27 mouse cellular contexts compared by ENCODE assay signal in genomic region chr5:141234326-141234725, GRCm38 (mm10). TPM values are rescaled to one million over a fixed set of nuclear protein-coding genes. Genes with fewer than 3 reads are reported as not detected.
DNase-seq lines count a peak whose midpoint lies in the region; ATAC-seq and TF ChIP-seq lines count a peak whose summit lies in the region.
"Had no signal": no experiment of that assay in that cellular context is flagged by ENCODE, and none has a peak within 500 bp of the region (broad histone marks: within the 10 kb centered on the region; RNA-seq: fewer than 3 reads in every experiment).

No protein-coding gene starts in this region.

- WGBS in heart, embryonic 10.5 days: 35% methylated on average over 4 of the region's 4 CpGs
- WGBS in embryonic facial prominence, embryonic 15.5 days: 17% methylated on average over 4 of the region's 4 CpGs

- no peaks in the 10 kb centered on the region for H3K9me3 ChIP-seq in heart, embryonic 10.5 days
- H3K9me3 ChIP-seq in embryonic facial prominence, embryonic 15.5 days (replicated peaks): no peaks in the 10 kb centered on the region
- H3K9me3 ChIP-seq: forebrain, embryonic 12.5 days; heart, embryonic 15.5 days; liver, embryonic 15.5 days; stomach, embryonic 15.5 days had no signal

- H3K36me3 ChIP-seq in heart, embryonic 10.5 days: no peaks in the 10 kb centered on the region
- no peaks in the 10 kb centered on the region for H3K36me3 ChIP-seq in embryonic facial prominence, embryonic 15.5 days
- H3K36me3 ChIP-seq: forebrain, embryonic 12.5 days; heart, embryonic 15.5 days; limb, embryonic 12.5 days; liver, embryonic 15.5 days; stomach, embryonic 15.5 days had no signal

- H3K4me1 ChIP-seq in heart, embryonic 10.5 days: peaks cover 2% of the 10 kb centered on the region; the same call in 1 of the 2 replicates
- H3K4me1 ChIP-seq in embryonic facial prominence, embryonic 15.5 days: no peaks in the 10 kb centered on the region
- H3K4me1 ChIP-seq: heart, embryonic 15.5 days; liver, embryonic 15.5 days; stomach, embryonic 15.5 days had no signal

- H3K27ac ChIP-seq in heart, embryonic 10.5 days: no peak overlapping the region
- H3K27ac ChIP-seq in embryonic facial prominence, embryonic 15.5 days (replicated peaks): no peak overlapping the region
- H3K27ac ChIP-seq: forebrain, embryonic 12.5 days; gastrocnemius, adult 2 months; heart, embryonic 15.5 days; kidney, postnatal 0 days; limb, embryonic 12.5 days; liver, embryonic 15.5 days; stomach, embryonic 15.5 days had no signal

- no peak overlapping the region for H3K9ac ChIP-seq in embryonic facial prominence, embryonic 15.5 days
- H3K9ac ChIP-seq: forebrain, embryonic 12.5 days; heart, embryonic 15.5 days; limb, embryonic 12.5 days; liver, embryonic 15.5 days; lung, embryonic 14.5 days; stomach, embryonic 15.5 days had no signal

- peak; percentile 69 for DNase-seq in heart, embryonic 10.5 days (ENCODE audit: low spot score)
- DNase-seq in heart, adult 18-20 months: no peak
- peak; percentile 41 for DNase-seq in R1 (ENCODE audit: low read depth, low spot score)
- DNase-seq in brain, embryonic 14.5 days (ENCODE audit: low read depth): peak; percentile 68
- no peak for DNase-seq in cerebellum, adult 8-10 months
- DNase-seq: adrenal gland, postnatal 10 days; B cell, adult 2 months; cerebellum, adult 11-12 months; cerebellum, postnatal 10 days; gastrocnemius, adult 2 months; gastrocnemius, postnatal 36 days; kidney, adult 8-10 months; lung, embryonic 14.5 days; lung, postnatal 14 days; right cerebral cortex, postnatal 25 days; thymus, adult 18-20 months; thymus, postnatal 36 days had no signal

- TF ChIP-seq POLR2A in brain, embryonic 14.5 days (IDR thresholded peaks at IDR 0.05; ENCODE audit: borderline replicate concordance, extremely low read depth, insufficient read depth, insufficient read length, poor library complexity, severe bottlenecking): no peak

- no peak overlapping the region for H3K4me2 ChIP-seq in embryonic facial prominence, embryonic 15.5 days (replicated peaks)
- H3K4me2 ChIP-seq: forebrain, embryonic 12.5 days; heart, embryonic 15.5 days; limb, embryonic 12.5 days; liver, embryonic 15.5 days; lung, embryonic 14.5 days; stomach, embryonic 15.5 days had no signal

- no peak for TF ChIP-seq CTCF in brain, embryonic 14.5 days (IDR thresholded peaks at IDR 0.05; ENCODE audit: borderline replicate concordance, extremely low read depth, insufficient read depth, insufficient read length)

- peak; percentile 54 for ATAC-seq in embryonic facial prominence, embryonic 15.5 days (ENCODE audit: insufficient number of reproducible peaks, low FRiP score, low TSS enrichment, low read depth)
- no peak for ATAC-seq in monocyte, adult 5-6 weeks (replicated peaks; ENCODE audit: insufficient number of reproducible peaks, low FRiP score, low TSS enrichment, poor library complexity, severe bottlenecking)
- ATAC-seq: intestine, embryonic 16.5 days had no signal

- no peak overlapping the region for H3K4me3 ChIP-seq in heart, embryonic 10.5 days
- H3K4me3 ChIP-seq in embryonic facial prominence, embryonic 15.5 days (replicated peaks): no peak overlapping the region
- H3K4me3 ChIP-seq: forebrain, embryonic 12.5 days; gastrocnemius, adult 2 months; heart, embryonic 15.5 days; limb, embryonic 12.5 days; liver, embryonic 15.5 days; stomach, embryonic 15.5 days had no signal

- peaks cover 9% of the 10 kb centered on the region; the same call in 1 of the 2 replicates for H3K27me3 ChIP-seq in heart, embryonic 10.5 days (ENCODE audit: insufficient read depth, poor library complexity, severe bottlenecking)
- 0 out of 2 replicates have a peak, but pooled peaks cover 5% of the 10 kb centered on the region for H3K27me3 ChIP-seq in embryonic facial prominence, embryonic 15.5 days
- H3K27me3 ChIP-seq: limb, embryonic 12.5 days; stomach, embryonic 15.5 days had no signal

RNA-seq across cellular contexts. Expression of gene Sdk1, which starts 7.0 kb away (rescaled TPM):
- polyA plus RNA-seq in heart, embryonic 10.5 days (2016; fragmentation: Nextera tagmentation; extraction: Ambion mirVana): 3.1 and 4.6 TPM in 2 replicates
- total RNA-seq in heart, adult 18-20 months (2021): 1 to 10 TPM in 1 of 2 experiments, under 1 TPM in 1; 0.47 to 1.7 TPM
- 3.7 and 7.3 TPM in 2 replicates for polyA plus RNA-seq in brain, embryonic 14.5 days (2012; rRNA removed)
- 2.6 TPM in 2 replicates for polyA plus RNA-seq in embryonic facial prominence, embryonic 15.5 days (2015; fragmentation: Nextera tagmentation; extraction: Ambion mirVana)
- not detected in 3 replicates for total RNA-seq in monocyte, adult 5-6 weeks (2017)
- total RNA-seq: common myeloid progenitor, adult 5-6 weeks had no signal

Comparison
In these comparisons a context has a peak if more than half of its experiments do, and no peak if none do; other contexts are left out.
1. DNase-seq: peak in heart, embryonic 10.5 days (single experiment), R1 (single experiment) and brain, embryonic 14.5 days (single experiment); none in heart, adult 18-20 months (0 of 2) and cerebellum, adult 8-10 months (single experiment).